Mouse (Mus musculus) urinary bladder, adult 2 months (tissue): ENCODE data around the gene Rmnd1. TPM values are rescaled to one million over a fixed set of nuclear protein-coding genes. Genes with fewer than 3 reads are reported as not detected.
"Not testable (repeated sequence)": the region's sequence is repeated elsewhere in the genome, so short reads cannot be mapped to it uniquely, and the experiment has no call there.

Source experiments
- DNase-seq: peaks from one replicate; pipeline ENCODE4 v3.0.0; 2022; ENCODE audit warnings: low spot score
- polyA plus RNA-seq: library from polyadenylated mRNA; depleted of rRNA; stranded (reverse); fragments of >200 nt; gene quantifications from 2 replicates; pipeline ENCODE4 v1.2.3, GENCODE M21; 2012; rRNA removed

The Rmnd1 gene
- 43.3 and 49.1 TPM in 2 replicates for polyA plus RNA-seq

- DNase-seq = peak; percentile 95
These were observed at the start of gene Rmnd1, which contains the start of gene Armt1 for GRCm38 (mm10) chr10:4432123-4432931. Rmnd1 (minus strand) TSS chr10:4432388. Armt1 (plus strand) TSS chr10:4432467.

DNA sequence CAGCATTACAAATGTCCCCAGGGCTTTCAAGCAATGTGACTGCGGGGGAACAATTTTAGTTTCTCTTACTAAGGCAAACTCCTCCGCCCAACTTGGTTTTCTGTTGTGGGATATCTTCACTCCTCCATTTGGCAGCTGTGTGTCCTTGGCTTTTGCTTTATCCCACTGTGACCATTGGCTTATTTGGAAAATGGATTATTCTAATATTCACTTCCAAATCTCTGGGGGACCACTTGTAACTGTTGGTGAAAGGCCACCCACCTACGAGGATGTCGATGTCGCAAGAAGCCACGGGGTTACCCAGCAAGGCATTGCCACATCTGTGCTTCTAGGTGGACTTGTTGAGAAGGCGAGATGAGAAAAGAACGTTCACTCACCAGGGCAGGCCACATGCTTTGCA is 49.5 kb upstream of the Rmnd1 start:
- no peak for DNase-seq

DNA sequence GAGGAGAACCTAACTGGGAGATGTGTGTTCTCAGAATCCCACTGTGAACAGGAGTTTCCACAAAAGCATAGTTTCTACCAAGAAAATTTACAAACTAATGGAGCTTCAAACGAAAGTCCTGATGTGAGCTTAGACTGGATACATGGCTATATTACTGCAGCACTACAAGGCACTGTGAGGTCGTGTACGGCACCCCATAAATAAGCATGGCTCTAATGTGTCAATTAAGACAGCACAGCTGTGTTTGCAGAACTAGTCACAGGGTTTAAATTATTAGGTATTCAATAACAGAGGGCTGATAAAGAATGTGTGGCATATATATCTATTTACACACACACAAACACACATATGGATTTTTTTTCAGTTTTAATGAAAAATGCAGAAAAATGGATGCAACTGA is 48.7 kb upstream of the Rmnd1 start:
- DNase-seq = no peak

DNA sequence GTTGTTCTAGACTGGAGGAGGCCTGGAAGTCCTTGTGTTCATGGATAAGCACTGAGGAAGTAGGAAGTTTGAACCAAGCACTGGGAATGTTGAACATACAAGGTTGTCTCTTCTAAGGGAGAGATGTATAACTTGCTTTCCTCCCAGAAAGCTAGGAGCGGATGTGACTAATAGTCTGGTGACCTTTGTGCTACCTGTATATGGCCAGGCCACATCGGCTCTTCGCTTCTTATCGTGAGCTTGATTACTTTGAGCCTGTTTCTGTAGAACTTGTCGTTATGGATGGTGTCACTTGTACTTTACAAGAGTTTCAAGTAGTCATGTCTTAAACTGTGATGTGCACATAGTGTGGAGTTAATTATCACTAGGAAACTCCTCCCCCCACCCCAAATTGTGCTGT is 44.4 kb upstream of the Rmnd1 start:
- no peak for DNase-seq

GRCm38 (mm10) chr10:4475431-4475830 is 43.2 kb upstream of the Rmnd1 start:
- no peak for DNase-seq

DNA sequence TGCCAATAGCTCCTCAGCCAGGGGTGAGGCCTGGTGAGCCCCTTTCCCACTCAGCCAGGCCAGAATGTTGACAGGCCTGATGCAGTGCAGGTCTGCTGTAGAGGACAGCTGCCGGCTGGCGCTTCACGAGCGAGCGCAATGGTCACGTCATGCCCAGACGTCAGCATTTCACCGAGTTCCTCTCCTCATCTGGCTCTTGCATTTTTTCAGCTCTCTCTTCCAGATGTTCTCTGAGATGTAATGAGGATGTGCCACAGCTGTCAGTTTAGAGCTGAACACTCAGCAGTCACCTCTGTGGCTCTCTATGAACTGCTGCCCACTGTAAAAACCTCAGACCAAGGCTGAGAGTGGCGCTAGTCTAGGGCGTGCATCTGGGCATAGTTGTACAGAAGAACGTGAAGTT is 41.4 kb upstream of the Rmnd1 start:
- DNase-seq = no peak

DNA sequence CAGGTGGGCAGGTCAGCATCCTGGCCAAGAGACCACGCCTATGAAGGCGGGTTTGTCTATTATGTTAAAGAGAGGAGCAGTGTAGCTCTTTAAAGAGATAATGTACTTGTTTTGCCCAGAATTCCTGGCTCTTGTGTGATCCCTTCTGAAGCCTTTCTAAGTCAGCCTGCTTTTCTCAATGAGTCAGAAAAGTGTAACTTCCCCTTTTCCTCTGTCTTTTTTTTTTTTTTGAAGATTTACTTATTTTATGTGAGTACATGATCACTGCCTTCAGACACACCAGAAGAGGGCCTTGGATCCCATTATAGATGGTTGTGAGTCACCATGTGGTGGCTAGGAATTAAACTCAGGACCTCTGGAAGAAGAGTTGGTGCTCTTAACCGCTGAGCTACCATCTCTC is 37.2 kb upstream of the Rmnd1 start:
- no peak for DNase-seq

GRCm38 (mm10) chr10:4465799-4466198 is 33.6 kb upstream of the Rmnd1 start:
- no peak for DNase-seq

DNA sequence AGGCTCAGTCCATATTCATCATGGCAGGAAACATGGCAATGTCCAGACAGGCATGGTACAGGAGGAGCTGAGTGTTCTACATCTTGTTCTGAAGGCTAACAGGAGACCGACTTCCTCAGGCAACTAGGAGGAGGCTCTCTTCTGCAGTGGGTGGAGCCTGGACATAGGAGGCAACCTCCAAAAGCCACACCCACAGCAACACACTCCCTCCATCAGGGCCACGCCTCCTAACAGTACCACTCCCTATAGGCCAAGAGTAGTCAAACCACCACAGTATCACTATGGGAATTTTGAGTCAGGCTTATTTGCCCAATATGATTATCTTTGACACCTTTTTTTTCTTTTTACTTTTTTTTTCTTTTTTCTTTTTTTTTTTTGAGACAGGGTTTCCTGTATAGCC is 28.0 kb upstream of the Rmnd1 start:
- DNase-seq = no peak

DNA sequence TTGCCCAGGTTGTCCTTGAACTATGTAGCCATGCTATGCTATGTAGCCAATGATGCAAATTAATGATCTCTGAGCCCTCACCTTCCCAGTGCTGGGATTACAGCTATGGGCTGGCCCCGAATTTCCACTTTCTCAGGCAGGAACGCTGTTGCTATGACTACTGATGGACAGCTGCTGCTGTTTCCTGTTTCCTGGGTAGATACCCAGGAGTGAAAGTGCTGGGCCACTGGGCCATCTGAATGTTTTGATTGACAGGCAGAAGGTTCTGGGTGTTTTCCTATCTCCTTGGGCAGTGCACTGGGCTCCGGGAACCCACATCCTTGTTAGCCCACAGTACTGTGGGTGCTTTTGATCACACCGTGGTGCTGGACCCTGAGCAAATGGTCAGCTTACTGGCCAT is 24.2 kb upstream of the Rmnd1 start:
- DNase-seq = no peak

GRCm38 (mm10) chr10:4435416-4435815 is 3.2 kb upstream of the Rmnd1 start:
- DNase-seq = no peak

DNA sequence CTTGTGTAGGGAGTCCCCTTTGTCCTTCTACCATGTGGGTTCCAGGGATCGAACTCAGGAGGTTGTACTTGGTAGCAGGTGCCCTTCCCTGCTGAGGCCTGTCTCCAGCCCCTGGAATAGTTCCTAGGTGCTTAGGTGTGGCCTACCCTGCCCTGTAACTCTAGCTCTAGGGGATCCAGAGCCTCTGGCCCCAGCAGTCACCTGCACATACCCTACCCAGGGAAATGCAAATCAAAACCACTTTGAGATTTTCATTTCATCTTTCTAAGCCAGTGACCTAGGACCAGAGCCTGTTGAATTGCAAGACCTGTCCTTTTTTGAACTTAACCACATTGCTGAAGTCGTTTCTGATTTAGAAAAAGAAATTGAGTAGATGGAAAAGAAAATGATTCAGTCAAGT is 1.7 kb upstream of the Rmnd1 start:
- DNase-seq = not testable (repeated sequence)

GRCm38 (mm10) chr10:4432996-4433755 is 988 bp upstream of the Rmnd1 start:
- no peak for DNase-seq

GRCm38 (mm10) chr10:4431746-4432122 is 454 bp downstream of the Rmnd1 start:
- no peak for DNase-seq

- DNase-seq = no peak
These were observed 1.4 kb downstream of the Rmnd1 start for GRCm38 (mm10) chr10:4430826-4431225.

GRCm38 (mm10) chr10:4430399-4430798 is 1.8 kb downstream of the Rmnd1 start:
- no peak for DNase-seq

DNA sequence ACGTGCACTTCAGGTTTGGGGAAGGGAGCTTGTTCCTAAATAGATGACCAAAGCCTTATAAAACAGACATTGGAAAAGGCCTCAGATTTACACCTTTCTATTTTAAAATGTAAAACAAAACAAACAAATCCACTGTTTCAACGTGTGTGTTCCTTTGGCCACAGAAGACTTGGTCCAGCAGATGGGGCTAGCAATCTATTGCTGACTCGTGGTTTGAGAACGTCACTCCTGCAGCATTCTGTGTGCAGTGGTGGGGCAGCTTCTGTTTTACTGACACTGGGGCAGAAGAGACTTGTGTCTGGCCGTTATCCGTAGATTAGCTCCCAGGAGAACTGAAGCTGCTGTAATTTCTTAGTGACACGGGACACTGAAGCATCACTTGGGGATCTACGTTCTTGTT is 6.9 kb downstream of the Rmnd1 start:
- no peak for DNase-seq

DNA sequence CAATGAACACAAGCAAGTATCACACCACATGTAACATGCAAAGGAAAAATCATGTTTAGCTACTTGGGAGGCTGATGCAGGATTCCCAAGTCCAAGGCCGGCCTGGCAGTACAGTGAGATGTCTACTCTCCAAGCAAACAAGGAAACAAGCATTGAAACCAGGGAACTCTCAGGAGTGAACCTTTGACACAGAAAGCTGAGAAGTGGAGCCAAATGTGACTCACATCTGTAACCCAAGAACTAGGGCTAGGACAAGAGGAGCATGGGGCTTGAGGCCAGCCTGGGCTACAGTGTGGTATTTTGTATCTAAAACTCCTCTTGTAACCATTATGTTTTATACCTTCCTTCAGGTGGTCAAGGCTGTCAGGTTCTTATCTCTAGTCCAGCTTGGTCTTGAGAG is 25.0 kb downstream of the Rmnd1 start:
- DNase-seq = no peak

DNA sequence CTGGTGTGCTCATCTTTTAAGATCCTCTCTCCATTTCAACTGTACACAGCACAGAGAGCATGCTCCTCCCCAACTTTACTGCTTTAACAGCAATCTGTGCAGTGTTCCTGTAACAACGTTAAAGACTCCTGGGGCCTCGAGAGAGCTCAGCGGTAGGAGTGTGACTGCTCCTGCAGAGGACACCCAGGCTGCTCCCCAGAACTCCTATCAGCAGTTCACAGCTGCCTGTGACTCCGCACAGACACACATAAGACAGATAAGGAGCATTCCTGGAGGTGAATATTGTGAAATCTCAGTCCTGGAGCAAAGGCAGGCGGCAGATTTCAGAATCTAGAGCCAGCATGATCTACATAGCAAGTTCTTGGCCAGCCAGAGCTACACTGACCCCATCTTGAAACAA is 26.7 kb downstream of the Rmnd1 start:
- no peak for DNase-seq

- no peak for DNase-seq
These were observed 27.2 kb downstream of the Rmnd1 start for GRCm38 (mm10) chr10:4404895-4405491.

GRCm38 (mm10) chr10:4398058-4398457 is 34.1 kb downstream of the Rmnd1 start:
- DNase-seq = no peak

- no peak for DNase-seq
These were observed 36.9 kb downstream of the Rmnd1 start for GRCm38 (mm10) chr10:4395321-4395720.

DNA sequence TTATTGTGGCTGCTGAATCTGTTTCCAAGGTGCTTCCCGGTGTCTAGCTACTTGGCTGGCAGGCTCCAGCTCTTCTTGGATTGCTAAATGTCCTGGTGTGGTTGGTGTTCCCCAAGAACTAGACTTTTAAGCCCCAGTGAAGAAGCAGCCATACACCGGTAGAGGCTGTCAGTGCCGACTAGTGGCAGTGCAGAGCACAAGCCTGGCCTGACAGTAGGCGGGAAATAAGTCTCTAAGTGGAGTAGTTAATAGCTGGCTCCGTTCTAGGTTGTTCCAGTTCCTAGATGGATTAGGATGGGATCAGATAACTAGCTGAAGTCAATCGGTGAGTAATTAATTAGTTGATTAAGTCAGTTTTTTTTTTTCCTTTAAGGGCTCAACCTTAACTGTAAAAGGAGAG is 40.3 kb downstream of the Rmnd1 start:
- DNase-seq = no peak
